Mouse (Mus musculus): ENCODE measurements around the gene Sox14. TPM values are rescaled to one million over a fixed set of nuclear protein-coding genes. Genes with fewer than 3 reads are reported as not detected.
A peak's percentile ranks its signal among the peaks of the same experiment; 100 is the strongest.

Gene Sox14
- polyA plus RNA-seq, 1 experiment from 2014 or later = 6.6 TPM

- H3K9ac ChIP-seq = no peak overlapping the region
- no peaks in the 10 kb centered on the region for H3K9me3 ChIP-seq
- H3K4me1 ChIP-seq = peaks cover 8% of the 10 kb centered on the region
- no peak overlapping the region for H3K27ac ChIP-seq
- no peaks in the 10 kb centered on the region for H3K36me3 ChIP-seq (replicated peaks)
- 75% methylated on average over 7 of the region's 7 CpGs for WGBS
- H3K4me3 ChIP-seq (replicated peaks) = no peak overlapping the region
- no peak for ATAC-seq (ENCODE audit: low FRiP score)
- H3K27me3 ChIP-seq = peaks cover 4% of the 10 kb centered on the region; the same call in 1 of the 2 replicates
- no peak overlapping the region for H3K4me2 ChIP-seq
These were observed 37.1 kb downstream of the Sox14 start for GRCm38 (mm10) chr9:99838877-99839276.

GRCm38 (mm10) chr9:99836707-99837106 lies 39.3 kb downstream of the Sox14 start:
- Histone ChIP-seq H3K4me1 (peaks cover 8% of the 10 kb centered on the region), H3K9ac (no peak overlapping the region), H3K36me3 (replicated peaks) (no peaks in the 10 kb centered on the region), H3K4me3 (replicated peaks) (no peak overlapping the region), H3K27me3 (peaks cover 8% of the 10 kb centered on the region; the same call in 1 of the 2 replicates), H3K9me3 (no peaks in the 10 kb centered on the region), H3K27ac (no peak overlapping the region), H3K4me2 (no peak overlapping the region)
- no peak for ATAC-seq (ENCODE audit: low FRiP score)
- 92% methylated on average over 12 of the region's 12 CpGs for WGBS

- Histone ChIP-seq H3K4me3 (replicated peaks) (no peak overlapping the region), H3K4me1 (peaks cover 8% of the 10 kb centered on the region), H3K9me3 (no peaks in the 10 kb centered on the region), H3K27ac (no peak overlapping the region), H3K9ac (no peak overlapping the region), H3K36me3 (replicated peaks) (no peaks in the 10 kb centered on the region), H3K4me2 (no peak overlapping the region), H3K27me3 (0 out of 2 replicates have a peak, but pooled peaks cover 4% of the 10 kb centered on the region)
- peak; percentile 75 for ATAC-seq (ENCODE audit: low FRiP score)
- 36% methylated on average over 11 of the region's 11 CpGs for WGBS
These were observed 40.1 kb downstream of the Sox14 start for GRCm38 (mm10) chr9:99835624-99836430.

Other genes with a start within 250 kb of the Sox14 start
- 20.6 and 22.3 TPM in 2 replicates for gene Dzip1l, start 246.7 kb downstream of the Sox14 start, polyA plus RNA-seq (2016; fragmentation: Nextera tagmentation; extraction: Ambion mirVana)
- not detected in 2 replicates for gene Cldn18, start 158.9 kb downstream of the Sox14 start, polyA plus RNA-seq (2016; fragmentation: Nextera tagmentation; extraction: Ambion mirVana)

All from forebrain, embryonic 12.5 days (tissue).